Mouse (Mus musculus) kidney, adult 2 months (tissue): ENCODE measurements at regions not wholly inside any gene's neighbourhood (a gene's known extent, or its start where the extent isn't known, plus 50 kb on each side); places are given as distances from the start of the nearest gene placed in this dataset.

ENCODE experiments used
- CTCF ChIP-seq: fragments of 200-500 bp; conservative IDR thresholded peaks from 2 replicates; pipeline ENCODE4 v1.5.1; 2011; ENCODE audit warnings: low read depth, mild to moderate bottlenecking, control low read depth, low read length, moderate library complexity, mixed read lengths; ENCODE audit not compliant: insufficient read depth, insufficient read length
- POLR2A ChIP-seq: fragments of 200-500 bp; IDR thresholded peaks from one replicate; pipeline ENCODE4 v1.6.1; 2011; ENCODE audit warnings: low read depth, low read length, control low read depth

- no peak for TF ChIP-seq CTCF
- no peak for TF ChIP-seq POLR2A
These were observed 305.1 kb upstream of the Map3k7 start for GRCm38 (mm10) chr4:31658820-31659219.
